Mouse (Mus musculus) forebrain, embryonic 14.5 days (tissue): ENCODE data around the gene Cirbp. TPM values are rescaled to one million over a fixed set of nuclear protein-coding genes. Genes with fewer than 3 reads are reported as not detected.

Experiments
- ATAC-seq: fragments of 200-750 bp; cut with Nextera tagmentation; 2 replicates; pipeline ENCODE4 v1.8.0; 2017; ENCODE audit warnings: mild to moderate bottlenecking, moderate library complexity
- DNase-seq: peaks from one replicate; pipeline ENCODE4 v3.0.0-alpha.2; 2015; ENCODE audit warnings: low spot score
- H3K27ac ChIP-seq: fragments of 300-500 bp; sonication (generic); 2 replicates; pipeline ENCODE4 v1.5.1; 2014; ENCODE audit warnings: low read depth, mild to moderate bottlenecking, control low read depth, low read length, moderate library complexity
- H3K27me3 ChIP-seq: fragments of 300-500 bp; sonication (generic); replicated peaks from 2 replicates; pipeline ENCODE4 v1.6.1; 2014; ENCODE audit warnings: low read length, control low read depth, mixed read lengths; ENCODE audit not compliant: control insufficient read depth, insufficient read depth
- H3K36me3 ChIP-seq: fragments of 300-500 bp; sonication (generic); 2 replicates; pipeline ENCODE4 v1.6.1; 2014; ENCODE audit warnings: low read length, control low read depth; ENCODE audit not compliant: control insufficient read depth, insufficient read depth
- H3K4me1 ChIP-seq: fragments of 300-500 bp; sonication (generic); 2 replicates; pipeline ENCODE4 v1.6.1; 2014; ENCODE audit warnings: antibody characterized with exemption, low read length, control low read depth; ENCODE audit not compliant: control insufficient read depth, insufficient read depth
- H3K4me2 ChIP-seq: fragments of 300-500 bp; sonication (generic); 2 replicates; pipeline ENCODE4 v1.6.1; 2014; ENCODE audit warnings: mild to moderate bottlenecking, control low read depth, low read length
- H3K4me3 ChIP-seq: fragments of 300-500 bp; sonication (generic); 2 replicates; pipeline ENCODE4 v1.5.1; 2014; ENCODE audit warnings: low read depth, low read length, control low read depth
- H3K9ac ChIP-seq: fragments of 300-500 bp; sonication (generic); 2 replicates; pipeline ENCODE4 v1.6.1; 2014; ENCODE audit warnings: mild to moderate bottlenecking, low read length, control low read depth, moderate library complexity
- H3K9me3 ChIP-seq: fragments of 300-500 bp; sonication (generic); replicated peaks from 2 replicates; pipeline ENCODE4 v1.6.1; 2016; ENCODE audit warnings: low read length, control low read depth, mixed read lengths; ENCODE audit not compliant: control insufficient read depth
- WGBS: fragments of 180-500 bp; shearing (Covaris S2); extraction: QIAGEN DNeasy Blood & Tissue Kit; methylation state at CpG from one replicate; pipeline ENCODE4 v1.1.7; 2014; 5-methylcytosine and 5-hydroxymethylcytosine counted together
- polyA plus RNA-seq: library from polyadenylated mRNA; unstranded; fragments of >200 nt; fragmentation: Nextera tagmentation; extraction: Ambion mirVana; gene quantifications from 2 replicates; pipeline ENCODE4 v1.2.1, GENCODE M21; 2014

The Cirbp gene
- polyA plus RNA-seq, 1 experiment from 2014 or later, result 266 TPM

DNA sequence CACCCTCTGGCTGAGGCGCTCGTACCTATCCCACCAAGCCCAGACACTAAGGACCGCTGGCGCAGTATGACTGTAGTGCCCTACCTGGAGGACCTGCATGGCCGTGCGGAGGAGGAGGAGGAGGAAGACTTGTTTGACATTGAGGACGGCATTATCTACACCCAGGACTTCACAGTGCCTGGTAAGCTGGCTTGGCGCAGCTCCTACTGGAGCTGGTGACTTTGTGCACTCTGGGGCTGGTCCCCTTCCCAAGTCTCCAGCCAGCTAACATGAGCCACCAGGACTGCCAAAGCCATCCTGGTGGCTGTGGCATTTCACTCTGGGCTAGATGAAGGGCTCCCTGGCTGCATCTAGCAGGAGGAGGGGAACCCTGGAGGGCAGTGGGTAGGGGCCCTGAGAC is 37.9 kb upstream of the Cirbp start:
- no peak for DNase-seq
- Histone ChIP-seq H3K27me3 (no peaks in the 10 kb centered on the region), H3K36me3 (peaks cover 94% of the 10 kb centered on the region), H3K9me3 (no peaks in the 10 kb centered on the region), H3K4me3 (no peak overlapping the region), H3K4me1 (no peaks in the 10 kb centered on the region), H3K27ac (no peak overlapping the region), H3K4me2 (no peak overlapping the region), H3K9ac (no peak overlapping the region)
- WGBS, result 91% methylated on average over 8 of the region's 8 CpGs
- no peak for ATAC-seq

DNA sequence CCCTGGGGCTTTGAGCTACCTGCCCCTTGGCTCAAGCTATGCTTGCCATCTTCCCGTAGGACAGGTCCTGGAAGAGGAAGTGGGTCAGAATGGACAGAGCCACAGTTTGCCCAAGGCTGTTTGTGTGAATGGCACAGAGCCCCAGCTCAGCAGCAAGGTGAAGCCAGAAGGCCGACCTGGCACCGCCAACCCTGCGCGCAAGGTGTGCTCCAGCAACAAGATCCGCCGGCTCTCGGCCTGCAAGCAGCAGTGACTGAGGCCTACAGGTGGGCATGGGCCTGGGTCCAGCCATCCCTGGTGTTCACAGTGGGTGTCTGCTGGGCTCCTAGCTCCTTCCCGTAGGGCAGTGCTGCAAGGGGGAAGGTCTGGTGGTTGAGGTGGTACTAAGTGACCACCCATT is 35.9 kb upstream of the Cirbp start:
- no peaks in the 10 kb centered on the region for H3K27me3 ChIP-seq
- ATAC-seq (no peak), DNase-seq (no peak)
- no peaks in the 10 kb centered on the region for H3K4me1 ChIP-seq
- no peak overlapping the region for H3K9ac ChIP-seq
- peaks cover 99% of the 10 kb centered on the region for H3K36me3 ChIP-seq
- no peak overlapping the region for H3K4me3 ChIP-seq
- WGBS, result 92% methylated on average over 9 of the region's 9 CpGs
- H3K4me2 ChIP-seq, result no peak overlapping the region
- H3K27ac ChIP-seq, result no peak overlapping the region
- no peaks in the 10 kb centered on the region for H3K9me3 ChIP-seq

DNA sequence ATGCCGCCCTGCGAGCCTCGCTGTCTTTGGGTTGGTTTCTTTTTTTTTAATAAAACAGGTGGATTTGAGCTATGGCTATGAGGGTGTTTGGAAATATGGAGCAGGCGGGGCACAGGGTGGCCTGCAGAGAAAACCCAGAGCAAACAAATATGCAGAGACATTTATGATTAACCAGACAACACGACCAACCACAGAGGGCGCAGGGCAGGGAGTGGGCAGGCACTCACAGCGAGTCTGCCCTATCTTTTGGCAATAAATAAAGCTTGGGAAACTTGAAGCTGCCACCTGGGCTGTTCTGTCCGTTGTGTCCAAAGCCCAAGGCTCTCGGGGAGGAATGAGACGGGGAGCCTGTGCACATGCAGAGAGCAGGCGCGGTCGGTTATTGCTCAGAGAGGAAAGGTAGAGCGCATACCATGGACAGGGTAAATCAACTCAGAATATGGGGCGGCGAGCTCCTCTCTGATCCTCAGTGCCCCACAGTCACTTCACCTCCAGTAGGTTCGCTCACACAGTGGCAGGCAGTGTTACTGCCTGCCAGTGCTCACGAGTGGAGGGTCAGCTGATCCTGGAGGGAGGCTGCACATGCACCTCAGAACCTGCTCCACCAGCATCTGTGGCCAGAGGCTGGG is 35.3 kb upstream of the Cirbp start:
- Histone ChIP-seq H3K4me3 (no peak overlapping the region), H3K4me1 (no peaks in the 10 kb centered on the region), H3K36me3 (peaks cover 99% of the 10 kb centered on the region), H3K27ac (no peak overlapping the region), H3K4me2 (no peak overlapping the region), H3K9ac (no peak overlapping the region; the same call in 1 of the 2 replicates), H3K9me3 (no peaks in the 10 kb centered on the region), H3K27me3 (no peaks in the 10 kb centered on the region)
- no peak for ATAC-seq
- no peak for DNase-seq
- 87% methylated on average over 18 of the region's 18 CpGs for WGBS

DNA sequence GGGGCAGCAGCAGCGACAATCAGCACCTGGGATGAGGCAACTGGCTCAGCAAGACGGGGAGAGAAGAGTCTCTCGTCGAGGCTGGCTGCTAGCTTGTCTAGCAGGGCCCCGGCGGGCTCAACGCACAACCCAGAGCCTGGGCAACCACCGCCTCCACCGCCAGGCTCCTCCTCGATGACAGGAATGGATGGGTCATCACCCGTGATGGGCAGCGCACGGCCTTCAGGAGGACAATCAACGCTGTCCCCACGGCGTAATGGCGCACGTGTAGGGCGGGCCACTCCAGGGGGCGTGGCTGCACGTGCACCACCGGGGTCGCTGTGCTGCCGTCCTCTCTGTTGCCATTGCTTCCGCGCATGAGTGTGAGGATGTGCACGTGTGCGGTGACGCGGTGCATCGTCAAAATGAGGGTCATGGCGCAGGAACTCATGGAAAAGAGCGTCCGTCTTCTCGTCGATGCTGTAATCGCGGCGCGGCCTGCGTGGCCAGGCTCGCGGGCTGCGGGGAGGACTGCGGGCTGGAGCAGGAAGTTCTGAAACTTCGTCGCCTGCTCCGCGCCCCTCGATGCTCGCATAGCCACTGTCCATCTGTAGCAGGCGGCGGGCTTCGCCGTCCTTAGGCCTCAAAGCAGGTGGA is 34.4 kb upstream of the Cirbp start:
- H3K27ac ChIP-seq, result no peak overlapping the region
- H3K27me3 ChIP-seq, result 0 out of 2 replicates have a peak, but pooled peaks cover 1% of the 10 kb centered on the region
- peak; percentile 61 for DNase-seq
- H3K9ac ChIP-seq, result no peak overlapping the region; the same call in 1 of the 2 replicates
- 16% methylated on average over 55 of the region's 55 CpGs for WGBS
- no peaks in the 10 kb centered on the region for H3K9me3 ChIP-seq
- peak; percentile 69 for ATAC-seq
- peaks cover 95% of the 10 kb centered on the region for H3K36me3 ChIP-seq
- peak overlapping the region; percentile 24 for H3K4me2 ChIP-seq
- peaks cover 3% of the 10 kb centered on the region for H3K4me1 ChIP-seq
- H3K4me3 ChIP-seq, result no peak overlapping the region

DNA sequence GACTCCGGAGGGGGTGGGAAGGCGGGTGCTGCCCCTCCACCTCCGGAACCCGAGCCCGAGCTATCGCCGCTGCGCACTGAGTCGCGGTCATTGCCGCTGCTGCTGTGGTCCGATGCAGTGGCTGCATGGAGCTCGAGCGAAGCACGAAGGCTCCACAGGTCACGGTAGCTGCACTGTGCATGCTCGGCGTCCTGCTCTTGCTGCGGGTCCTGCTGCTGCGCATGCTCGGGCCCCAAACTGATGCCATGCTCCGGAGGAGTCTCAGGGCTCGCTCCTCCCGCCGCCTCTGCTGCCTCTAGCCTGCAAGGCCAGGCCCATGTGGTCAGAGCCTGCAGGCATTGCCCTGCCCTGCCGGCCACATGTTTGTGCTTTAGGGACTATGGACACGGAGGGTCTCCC is 33.8 kb upstream of the Cirbp start:
- Histone ChIP-seq H3K27ac (no peak overlapping the region), H3K9ac (no peak overlapping the region), H3K9me3 (no peaks in the 10 kb centered on the region), H3K27me3 (0 out of 2 replicates have a peak, but pooled peaks cover 5% of the 10 kb centered on the region), H3K4me1 (peaks cover 8% of the 10 kb centered on the region), H3K4me2 (peak overlapping the region; percentile 24), H3K4me3 (no peak overlapping the region), H3K36me3 (peaks cover 90% of the 10 kb centered on the region)
- ATAC-seq, result 0 out of 2 replicates have a peak, but pooled peaks have one; percentile 1
- WGBS, result 38% methylated on average over 27 of the region's 27 CpGs
- no peak for DNase-seq

DNA sequence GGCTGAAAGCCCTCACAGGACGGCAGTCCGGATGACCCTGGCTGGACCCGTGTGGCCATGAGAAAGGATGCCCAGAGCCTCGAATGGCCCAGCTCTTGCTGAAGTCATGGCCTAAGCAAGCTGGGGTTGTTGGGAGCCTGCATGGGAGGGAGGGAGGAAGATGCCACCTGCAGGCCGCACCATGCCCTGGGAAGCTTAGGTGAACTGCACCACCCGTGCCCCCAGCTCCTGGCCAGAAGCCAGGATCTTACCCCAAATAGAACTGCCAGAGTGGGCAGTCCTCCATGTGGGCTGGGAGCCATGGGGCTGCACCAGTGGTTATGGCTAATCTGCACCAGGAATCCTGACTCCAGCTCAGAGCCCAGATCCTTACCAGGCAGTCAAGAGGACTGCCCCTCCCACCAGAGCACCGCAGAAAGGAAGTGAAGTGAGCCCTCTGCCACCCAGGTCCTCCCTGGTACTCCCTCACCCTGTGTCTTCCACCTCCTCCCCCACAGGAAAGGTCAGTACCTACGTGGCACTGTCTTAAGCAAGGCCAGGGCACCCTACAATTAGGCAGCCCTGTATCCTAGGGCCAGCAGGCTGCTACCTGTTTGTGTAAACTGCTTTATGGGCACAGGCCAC is 32.4 kb upstream of the Cirbp start:
- peaks cover 77% of the 10 kb centered on the region for H3K36me3 ChIP-seq
- ATAC-seq, result no peak
- no peak overlapping the region for H3K27ac ChIP-seq

DNA sequence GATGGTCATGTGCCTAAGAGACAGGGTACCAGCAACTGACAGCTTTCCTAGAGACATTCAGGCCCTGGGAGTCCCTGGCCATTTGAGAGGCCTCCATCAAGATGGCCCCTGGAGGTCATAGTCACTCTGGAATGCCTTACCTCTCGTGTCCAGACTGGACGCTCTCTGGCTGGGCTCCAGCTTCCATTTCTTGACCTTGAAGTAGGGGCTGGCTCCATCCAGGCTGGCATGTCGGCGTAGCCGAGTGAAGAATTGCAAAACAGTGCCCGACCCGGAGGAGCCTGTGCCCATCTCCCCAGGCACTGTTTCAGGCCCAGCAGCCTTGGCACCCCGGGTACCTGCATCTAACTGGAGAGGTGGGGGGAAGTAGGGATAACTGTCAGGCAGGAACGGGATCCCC is 31.4 kb upstream of the Cirbp start:
- Histone ChIP-seq H3K4me1 (peaks cover 16% of the 10 kb centered on the region), H3K9ac (no peak overlapping the region), H3K36me3 (peaks cover 66% of the 10 kb centered on the region), H3K27ac (no peak overlapping the region), H3K4me2 (no peak overlapping the region), H3K9me3 (no peaks in the 10 kb centered on the region), H3K27me3 (0 out of 2 replicates have a peak, but pooled peaks cover 5% of the 10 kb centered on the region), H3K4me3 (no peak overlapping the region)
- WGBS, result 90% methylated on average over 9 of the region's 9 CpGs
- ATAC-seq (no peak), DNase-seq (no peak)

More for the DNA sequence above, 32.4 kb upstream of the Cirbp start:
- no peak overlapping the region for H3K4me2 ChIP-seq
- H3K9me3 ChIP-seq, result no peaks in the 10 kb centered on the region
- no peak overlapping the region for H3K4me3 ChIP-seq
- no peak for DNase-seq
- peaks cover 16% of the 10 kb centered on the region for H3K4me1 ChIP-seq
- no peak overlapping the region for H3K9ac ChIP-seq
- whole genome bisulfite sequencing, result 72% methylated on average over 8 of the region's 8 CpGs
- H3K27me3 ChIP-seq, result 0 out of 2 replicates have a peak, but pooled peaks cover 5% of the 10 kb centered on the region

DNA sequence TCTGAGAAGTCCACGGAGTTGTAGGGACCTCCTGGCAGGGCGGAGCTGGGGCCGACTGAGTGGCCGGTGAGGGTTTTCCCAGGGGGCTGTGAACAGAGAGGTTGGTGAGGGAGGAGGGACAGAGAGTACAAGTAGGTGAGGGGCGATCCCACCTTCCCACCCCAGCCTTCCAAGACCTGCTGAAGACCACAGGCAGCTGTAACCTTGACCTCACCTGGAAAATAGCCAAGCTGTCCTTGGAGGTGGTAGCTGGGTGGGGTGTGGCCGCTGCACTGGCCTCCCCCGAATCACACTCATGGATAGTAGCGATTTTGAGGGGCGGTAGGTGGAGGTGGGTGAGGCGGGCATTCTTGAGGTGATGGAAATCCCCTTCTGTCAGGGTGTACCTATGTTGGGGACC is 30.6 kb upstream of the Cirbp start:
- H3K9me3 ChIP-seq, result no peaks in the 10 kb centered on the region
- peaks cover 58% of the 10 kb centered on the region for H3K36me3 ChIP-seq
- ATAC-seq (no peak), DNase-seq (no peak)
- no peak overlapping the region for H3K4me3 ChIP-seq
- no peak overlapping the region for H3K27ac ChIP-seq
- no peak overlapping the region for H3K4me2 ChIP-seq
- 88% methylated on average over 10 of the region's 10 CpGs for WGBS
- peaks cover 16% of the 10 kb centered on the region for H3K4me1 ChIP-seq
- H3K27me3 ChIP-seq, result 0 out of 2 replicates have a peak, but pooled peaks cover 5% of the 10 kb centered on the region
- H3K9ac ChIP-seq, result no peak overlapping the region

DNA sequence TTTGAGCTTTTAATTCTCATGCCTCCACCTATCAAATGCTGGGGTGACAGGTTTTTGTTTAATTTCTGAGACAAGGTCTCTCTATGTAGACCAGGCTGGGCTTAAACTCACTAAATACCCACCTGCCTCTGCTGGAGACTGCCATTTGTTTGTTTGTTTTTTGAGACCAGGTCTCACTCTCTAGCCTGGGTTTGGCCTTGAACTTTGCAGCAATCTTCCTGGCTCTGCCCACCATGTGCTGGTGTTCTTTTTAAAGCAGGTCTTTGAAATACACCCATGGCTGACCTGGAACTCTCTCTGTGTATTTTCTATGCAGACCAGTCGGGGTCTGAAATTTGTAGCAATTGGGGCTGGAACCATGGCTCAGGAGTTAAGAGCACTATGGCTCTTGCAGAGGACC is 30.1 kb upstream of the Cirbp start:
- Histone ChIP-seq H3K4me3 (no peak overlapping the region), H3K9me3 (no peaks in the 10 kb centered on the region), H3K9ac (no peak overlapping the region), H3K4me1 (peaks cover 16% of the 10 kb centered on the region), H3K27me3 (0 out of 2 replicates have a peak, but pooled peaks cover 5% of the 10 kb centered on the region), H3K4me2 (no peak overlapping the region), H3K27ac (no peak overlapping the region), H3K36me3 (peaks cover 54% of the 10 kb centered on the region)
- ATAC-seq (no peak), DNase-seq (no peak)
- 83% methylated on average over 1 of the region's 1 CpGs for WGBS
